Mouse (Mus musculus): Measurements from ENCODE around the gene Ttc7b.

Ttc7b gene

GRCm38 (mm10) chr12:100486232-100486631 lies 34.4 kb downstream of the Ttc7b start:
- no peak for DNase-seq (ENCODE audit: low spot score)

GRCm38 (mm10) chr12:100483054-100483453 lies 37.6 kb downstream of the Ttc7b start:
- no peak for DNase-seq (ENCODE audit: low spot score)

GRCm38 (mm10) chr12:100482255-100482654 lies 38.4 kb downstream of the Ttc7b start:
- DNase-seq (ENCODE audit: low spot score) = no peak

- no peak for DNase-seq (ENCODE audit: low spot score)
Measured at GRCm38 (mm10) chr12:100481443-100482026, 39.1 kb downstream of the Ttc7b start.

GRCm38 (mm10) chr12:100480642-100481442 lies 39.8 kb downstream of the Ttc7b start:
- peak; percentile 29 for DNase-seq (ENCODE audit: low spot score)

GRCm38 (mm10) chr12:100479892-100480621 lies 40.6 kb downstream of the Ttc7b start:
- DNase-seq (ENCODE audit: low spot score) = peak; percentile 66

GRCm38 (mm10) chr12:100479270-100479869 lies 41.3 kb downstream of the Ttc7b start:
- no peak for DNase-seq (ENCODE audit: low spot score)

- no peak for DNase-seq (ENCODE audit: low spot score)
Measured at GRCm38 (mm10) chr12:100478615-100479014, 42.0 kb downstream of the Ttc7b start.

GRCm38 (mm10) chr12:100478151-100478550 lies 42.5 kb downstream of the Ttc7b start:
- DNase-seq (ENCODE audit: low spot score) = no peak

- DNase-seq (ENCODE audit: low spot score) = no peak
Measured at GRCm38 (mm10) chr12:100477474-100477873, 43.2 kb downstream of the Ttc7b start.

GRCm38 (mm10) chr12:100476351-100476750 lies 44.3 kb downstream of the Ttc7b start:
- no peak for DNase-seq (ENCODE audit: low spot score)

GRCm38 (mm10) chr12:100475489-100475888 lies 45.1 kb downstream of the Ttc7b start:
- DNase-seq (ENCODE audit: low spot score) = no peak

- no peak for DNase-seq (ENCODE audit: low spot score)
Measured at GRCm38 (mm10) chr12:100474661-100475321, 45.8 kb downstream of the Ttc7b start.

- no peak for DNase-seq (ENCODE audit: low spot score)
Measured at GRCm38 (mm10) chr12:100470295-100470694, 50.3 kb downstream of the Ttc7b start.

GRCm38 (mm10) chr12:100469503-100470293 lies 50.9 kb downstream of the Ttc7b start:
- DNase-seq (ENCODE audit: low spot score) = no peak

- no peak for DNase-seq (ENCODE audit: low spot score)
Measured at GRCm38 (mm10) chr12:100465101-100465715, 55.4 kb downstream of the Ttc7b start.

- DNase-seq (ENCODE audit: low spot score) = no peak
Measured at GRCm38 (mm10) chr12:100457701-100458100, 62.9 kb downstream of the Ttc7b start.

GRCm38 (mm10) chr12:100456257-100456975 lies 64.2 kb downstream of the Ttc7b start:
- DNase-seq (ENCODE audit: low spot score) = no peak

- DNase-seq (ENCODE audit: low spot score) = peak; percentile 20
Measured at GRCm38 (mm10) chr12:100455453-100455852, 65.2 kb downstream of the Ttc7b start.

GRCm38 (mm10) chr12:100447701-100448277 lies 72.8 kb downstream of the Ttc7b start:
- no peak for DNase-seq (ENCODE audit: low spot score)

Data from urinary bladder, postnatal 14 days (tissue).